Mouse (Mus musculus): ENCODE measurements around the gene Smim12. TPM values are rescaled to one million over a fixed set of nuclear protein-coding genes. Genes with fewer than 3 reads are reported as not detected.

The Smim12 gene
- total RNA-seq (2012; rRNA removed) (33.6 and 36.6 TPM in 2 replicates), total RNA-seq (2014; rRNA removed) (28.7 and 31.3 TPM in 2 replicates), polyA plus RNA-seq (2012; ENCODE audit: insufficient read length, low read depth) (27.7 and 30.9 TPM in 2 replicates)

GRCm38 (mm10) chr4:127243552-127243951 lies at the start of gene Smim12:
Gene Smim12 (plus strand): TSS chr4:127243784.
- TF ChIP-seq CTCF (conservative IDR thresholded peaks at IDR 0.05 in 1 of 2, IDR thresholded peaks at IDR 0.05 in 1 of 2; ENCODE audit: low read depth in 2 of 2, low read length in 2 of 2) (peak; percentile 27 to 92; a peak in 2 of 4 replicates), UBTF (IDR thresholded peaks at IDR 0.05; ENCODE audit: low read depth, low read length) (no peak), BHLHE40 (IDR thresholded peaks at IDR 0.05; ENCODE audit: low read depth, low read length) (0 out of 2 replicates have a peak, but pooled peaks have one; percentile 10), MAZ (IDR thresholded peaks at IDR 0.05; ENCODE audit: low read depth, low read length) (no peak), TBP (conservative IDR thresholded peaks at IDR 0.05; ENCODE audit: low read depth, low read length) (peak; percentile 75; the same call in 1 of the 2 replicates), CHD2 (IDR thresholded peaks at IDR 0.05; ENCODE audit: low read length) (no peak), POLR2AphosphoS2 (IDR thresholded peaks at IDR 0.05; ENCODE audit: low read depth, low read length) (0 out of 2 replicates have a peak, but pooled peaks have one; percentile 53), ZC3H11A (IDR thresholded peaks at IDR 0.05; ENCODE audit: low read depth, low read length) (no peak), MAFK (IDR thresholded peaks at IDR 0.05; ENCODE audit: insufficient replicate concordance, low read length) (no peak), CHD1 (IDR thresholded peaks at IDR 0.05; ENCODE audit: low read depth, low read length) (no peak), HCFC1 (IDR thresholded peaks at IDR 0.05; ENCODE audit: low read depth, low read length) (peak; percentile 92), KAT2A (IDR thresholded peaks at IDR 0.05; ENCODE audit: insufficient replicate concordance, low read length) (peak; percentile 79; the same call in 1 of the 2 replicates), ZKSCAN1 (IDR thresholded peaks at IDR 0.05; ENCODE audit: borderline replicate concordance, low read depth, low read length) (no peak), JUN (IDR thresholded peaks at IDR 0.05; ENCODE audit: insufficient read depth, low read depth, low read length) (no peak), ETS1 (conservative IDR thresholded peaks at IDR 0.05; ENCODE audit: low read depth, low read length) (no peak), IRF4 (IDR thresholded peaks at IDR 0.05; ENCODE audit: low read depth, low read length) (peak; percentile 50; the same call in 1 of the 2 replicates), EP300 (IDR thresholded peaks at IDR 0.05; ENCODE audit: low read length) (no peak), NELFE (IDR thresholded peaks at IDR 0.05; ENCODE audit: low read depth, low read length) (peak; percentile 87; the same call in 1 of the 2 replicates), TCF12 (IDR thresholded peaks at IDR 0.05; ENCODE audit: low read depth, low read length) (peak; percentile 77), MYC (IDR thresholded peaks at IDR 0.05; ENCODE audit: low read depth, low read length) (peak; percentile 91), GABPA (IDR thresholded peaks at IDR 0.05; ENCODE audit: insufficient replicate concordance, low read depth, low read length) (peak; percentile 93), MAX (IDR thresholded peaks at IDR 0.05; ENCODE audit: low read length) (peak; percentile 85), RCOR1 (conservative IDR thresholded peaks at IDR 0.05; ENCODE audit: low read depth, low read length) (no peak), ELF1 (IDR thresholded peaks at IDR 0.05; ENCODE audit: low read depth, low read length) (peak; percentile 73), POLR2A (IDR thresholded peaks at IDR 0.05; ENCODE audit: low read depth, low read length) (peak; percentile 93), RAD21 (IDR thresholded peaks at IDR 0.05; ENCODE audit: low read depth, low read length) (no peak; the same call in 1 of the 2 replicates), PAX5 (IDR thresholded peaks at IDR 0.05; ENCODE audit: low read length) (no peak), ZNF384 (IDR thresholded peaks at IDR 0.05; ENCODE audit: low read depth, low read length) (peak; percentile 38; the same call in 1 of the 2 replicates), MXI1 (IDR thresholded peaks at IDR 0.05; ENCODE audit: low read depth, low read length) (peak; percentile 82; the same call in 1 of the 2 replicates), ZMIZ1 (IDR thresholded peaks at IDR 0.05; ENCODE audit: low read depth, low read length) (peak; percentile 87), JUND (conservative IDR thresholded peaks at IDR 0.05; ENCODE audit: low read depth, low read length) (no peak), USF2 (conservative IDR thresholded peaks at IDR 0.05; ENCODE audit: low read depth, low read length) (no peak), NRF1 (IDR thresholded peaks at IDR 0.05; ENCODE audit: low read depth, low read length) (0 out of 2 replicates have a peak, but pooled peaks have one; percentile 34), SIN3A (IDR thresholded peaks at IDR 0.05; ENCODE audit: low read length) (peak; percentile 78; the same call in 1 of the 2 replicates), USF1 (IDR thresholded peaks at IDR 0.05; ENCODE audit: low read depth, low read length) (no peak; the same call in 1 of the 2 replicates), SMC3 (IDR thresholded peaks at IDR 0.05; ENCODE audit: low read depth, low read length) (peak; percentile 70), E2F4 (IDR thresholded peaks at IDR 0.05; ENCODE audit: insufficient replicate concordance, low read depth, low read length) (0 out of 2 replicates have a peak, but pooled peaks have one; percentile 18), MEF2A (IDR thresholded peaks at IDR 0.05; ENCODE audit: borderline replicate concordance, low read depth, low read length) (peak; percentile 63; the same call in 1 of the 2 replicates)
- Histone ChIP-seq H3K4me3 (replicated peaks in 1 of 3; ENCODE audit: low read depth in 2 of 3, low read length in 2 of 3, poor library complexity in 1 of 3) (peak within 1 kb of the TSS; percentile 72 to 89 (median 88)), H3K79me2 (replicated peaks; ENCODE audit: control insufficient read depth, extremely low read depth, insufficient read depth, poor library complexity, severe bottlenecking) (peaks cover 10% of the 10 kb centered on the region), H3K27ac (ENCODE audit: insufficient read depth, low read depth) (no peak within 1 kb of the TSS), H3K4me2 (ENCODE audit: insufficient read depth, low read depth, poor library complexity, severe bottlenecking) (peak within 1 kb of the TSS; percentile 79), H3K36me3 (replicated peaks in 1 of 2; ENCODE audit: control insufficient read depth in 1 of 2, insufficient read depth in 1 of 2, low read length in 1 of 2) (peaks cover 12 to 23% of the 10 kb centered on the region in 2 experiments), H3K9ac (ENCODE audit: insufficient read depth, low read depth) (peak within 1 kb of the TSS; percentile 72), H3K27me3 (replicated peaks) (peaks cover 24% of the 10 kb centered on the region), H3K9me3 (replicated peaks; ENCODE audit: low read length) (no peaks in the 10 kb centered on the region), H3K4me1 (ENCODE audit: control insufficient read depth in 1 of 2, insufficient read depth in 2 of 2) (peaks cover 9 to 24% of the 10 kb centered on the region in 2 experiments)
- peak; percentile 97 for DNase-seq (ENCODE audit: extremely low read depth)
- dilution Hi-C loops (cut with MboI; ENCODE audit: extremely low pct_ligation_motif_present, extremely low pct_unique_long_range_greater_than_20kb, low sequenced_read_pairs): no loop called here
- in situ Hi-C loops (cut with MboI; ENCODE audit: low pct_ligation_motif_present, low pct_unique_long_range_greater_than_20kb, low sequenced_read_pairs): loop anchor here (5.0 to 10.0 kb wide), 2 partner anchors 74 to 169 kb away; partner anchors contain the start of gene Zmym6

Measured in CH12.LX (cell line).